Mouse (Mus musculus): Measurements from ENCODE around the gene Ubtd2. TPM values are rescaled to one million over a fixed set of nuclear protein-coding genes. Genes with fewer than 3 reads are reported as not detected.

Ubtd2 gene
- polyA plus RNA-seq, 1 experiment from 2014 or later: 60.9 TPM

GRCm38 (mm10) chr11:32475487-32476236 is 20.5 kb downstream of the Ubtd2 start:
- no peak overlapping the region for H3K4me3 ChIP-seq
- no peaks in the 10 kb centered on the region for H3K4me1 ChIP-seq
- WGBS: 84% methylated on average over 5 of the region's 5 CpGs

GRCm38 (mm10) chr11:32481525-32481924 is 26.4 kb downstream of the Ubtd2 start:
- Histone ChIP-seq H3K4me3 (no peak overlapping the region), H3K4me1 (no peaks in the 10 kb centered on the region), H3K27ac (replicated peaks) (no peak overlapping the region), H3K36me3 (0 out of 2 replicates have a peak, but pooled peaks cover 3% of the 10 kb centered on the region), H3K9me3 (replicated peaks) (no peaks in the 10 kb centered on the region), H3K27me3 (ENCODE audit: low read depth, poor library complexity, severe bottlenecking) (no peaks in the 10 kb centered on the region)
- no peak for DNase-seq (ENCODE audit: low spot score)
- 86% methylated on average over 2 of the region's 2 CpGs for WGBS

More at GRCm38 (mm10) chr11:32475487-32476236, 20.5 kb downstream of the Ubtd2 start:
- H3K36me3 ChIP-seq: 0 out of 2 replicates have a peak, but pooled peaks cover 3% of the 10 kb centered on the region
- no peaks in the 10 kb centered on the region for H3K27me3 ChIP-seq (ENCODE audit: low read depth, poor library complexity, severe bottlenecking)
- DNase-seq (ENCODE audit: low spot score): no peak
- no peak overlapping the region for H3K27ac ChIP-seq (replicated peaks)
- no peaks in the 10 kb centered on the region for H3K9me3 ChIP-seq (replicated peaks)

GRCm38 (mm10) chr11:32485290-32485689 is 30.1 kb downstream of the Ubtd2 start:
- Histone ChIP-seq H3K27me3 (ENCODE audit: low read depth, poor library complexity, severe bottlenecking) (no peaks in the 10 kb centered on the region), H3K9me3 (replicated peaks) (no peaks in the 10 kb centered on the region), H3K4me1 (no peaks in the 10 kb centered on the region), H3K36me3 (peaks cover 15% of the 10 kb centered on the region), H3K4me3 (no peak overlapping the region), H3K27ac (replicated peaks) (no peak overlapping the region)
- WGBS: 82% methylated on average over 3 of the region's 3 CpGs
- no peak for DNase-seq (ENCODE audit: low spot score)

- no peaks in the 10 kb centered on the region for H3K9me3 ChIP-seq (replicated peaks)
- peaks cover 12% of the 10 kb centered on the region for H3K36me3 ChIP-seq
- no peak overlapping the region for H3K4me3 ChIP-seq
- DNase-seq (ENCODE audit: low spot score): no peak
- H3K4me1 ChIP-seq: no peaks in the 10 kb centered on the region
- H3K27ac ChIP-seq (replicated peaks): no peak overlapping the region
- H3K27me3 ChIP-seq (ENCODE audit: low read depth, poor library complexity, severe bottlenecking): no peaks in the 10 kb centered on the region
- 80% methylated on average over 3 of the region's 3 CpGs for WGBS
Measured at GRCm38 (mm10) chr11:32486621-32487020, 31.5 kb downstream of the Ubtd2 start.

- Histone ChIP-seq H3K36me3 (peaks cover 15% of the 10 kb centered on the region), H3K4me1 (no peaks in the 10 kb centered on the region), H3K27me3 (ENCODE audit: low read depth, poor library complexity, severe bottlenecking) (no peaks in the 10 kb centered on the region), H3K27ac (replicated peaks) (no peak overlapping the region), H3K4me3 (no peak overlapping the region), H3K9me3 (replicated peaks) (no peaks in the 10 kb centered on the region)
- WGBS: 90% methylated on average over 3 of the region's 3 CpGs
- DNase-seq (ENCODE audit: low spot score): no peak
Measured at GRCm38 (mm10) chr11:32487501-32487900, 32.3 kb downstream of the Ubtd2 start.

DNA sequence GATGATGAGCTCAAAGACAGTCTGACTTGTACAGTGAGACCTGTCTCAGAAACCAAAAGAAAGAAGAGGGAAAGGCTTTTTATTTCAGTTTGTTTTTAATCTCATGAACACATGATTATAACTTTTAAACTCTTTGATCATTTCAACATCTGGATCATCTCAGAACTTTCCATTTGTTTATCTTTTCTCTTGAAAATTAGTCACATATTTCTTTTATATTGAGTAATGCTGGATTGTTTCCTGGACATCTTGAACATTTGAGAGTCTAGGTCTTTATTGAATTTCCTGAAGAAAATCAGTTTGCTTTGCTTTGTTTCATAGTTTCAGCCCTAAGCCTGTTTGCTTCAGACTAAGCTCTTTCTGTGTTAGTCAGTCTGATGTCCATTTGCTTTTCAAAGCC is 33.2 kb downstream of the Ubtd2 start:
- H3K4me1 ChIP-seq: no peaks in the 10 kb centered on the region
- no peak overlapping the region for H3K4me3 ChIP-seq
- H3K27me3 ChIP-seq (ENCODE audit: low read depth, poor library complexity, severe bottlenecking): no peaks in the 10 kb centered on the region
- DNase-seq (ENCODE audit: low spot score): no peak
- H3K27ac ChIP-seq (replicated peaks): no peak overlapping the region
- peaks cover 15% of the 10 kb centered on the region for H3K36me3 ChIP-seq
- H3K9me3 ChIP-seq (replicated peaks): no peaks in the 10 kb centered on the region

- Histone ChIP-seq H3K4me1 (no peaks in the 10 kb centered on the region), H3K27ac (replicated peaks) (no peak overlapping the region), H3K36me3 (peaks cover 15% of the 10 kb centered on the region), H3K4me3 (no peak overlapping the region), H3K27me3 (ENCODE audit: low read depth, poor library complexity, severe bottlenecking) (no peaks in the 10 kb centered on the region), H3K9me3 (replicated peaks) (no peaks in the 10 kb centered on the region)
- no peak for DNase-seq (ENCODE audit: low spot score)
- WGBS: 88% methylated on average over 5 of the region's 5 CpGs
Measured at GRCm38 (mm10) chr11:32488808-32489670, 33.9 kb downstream of the Ubtd2 start.

GRCm38 (mm10) chr11:32491079-32491478 is 35.9 kb downstream of the Ubtd2 start:
- H3K27ac ChIP-seq (replicated peaks): no peak overlapping the region
- no peaks in the 10 kb centered on the region for H3K27me3 ChIP-seq (ENCODE audit: low read depth, poor library complexity, severe bottlenecking)
- H3K36me3 ChIP-seq: peaks cover 15% of the 10 kb centered on the region
- no peaks in the 10 kb centered on the region for H3K4me1 ChIP-seq
- 95% methylated on average over 2 of the region's 2 CpGs for WGBS
- H3K4me3 ChIP-seq: no peak overlapping the region
- DNase-seq (ENCODE audit: low spot score): no peak
- no peaks in the 10 kb centered on the region for H3K9me3 ChIP-seq (replicated peaks)

DNA sequence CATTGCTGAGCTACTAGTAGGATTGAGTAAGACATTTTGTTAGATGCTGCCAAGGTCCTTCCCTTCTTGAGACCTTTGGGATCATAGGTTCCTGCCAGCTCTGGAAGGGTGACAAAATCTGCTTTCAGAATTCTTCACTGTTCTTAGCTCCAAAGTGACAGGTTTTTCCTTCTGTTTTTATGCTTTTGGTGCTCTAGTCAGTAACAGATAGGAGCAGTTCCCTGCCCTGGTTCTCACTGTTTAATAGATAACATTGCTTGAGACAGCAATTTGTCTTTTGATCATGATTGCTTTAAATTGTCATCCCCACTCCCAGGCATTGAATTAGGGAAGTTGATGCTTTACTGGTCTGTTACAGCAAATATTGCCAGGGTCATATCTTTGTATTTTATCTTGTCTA is 38.1 kb downstream of the Ubtd2 start:
- Histone ChIP-seq H3K36me3 (0 out of 2 replicates have a peak, but pooled peaks cover 3% of the 10 kb centered on the region), H3K27ac (replicated peaks) (no peak overlapping the region), H3K4me3 (no peak overlapping the region), H3K27me3 (ENCODE audit: low read depth, poor library complexity, severe bottlenecking) (no peaks in the 10 kb centered on the region), H3K4me1 (no peaks in the 10 kb centered on the region), H3K9me3 (replicated peaks) (no peaks in the 10 kb centered on the region)
- no peak for DNase-seq (ENCODE audit: low spot score)

- no peak for DNase-seq (ENCODE audit: low spot score)
- 84% methylated on average over 2 of the region's 2 CpGs for WGBS
Measured at GRCm38 (mm10) chr11:32495283-32495682, 40.1 kb downstream of the Ubtd2 start.

DNA sequence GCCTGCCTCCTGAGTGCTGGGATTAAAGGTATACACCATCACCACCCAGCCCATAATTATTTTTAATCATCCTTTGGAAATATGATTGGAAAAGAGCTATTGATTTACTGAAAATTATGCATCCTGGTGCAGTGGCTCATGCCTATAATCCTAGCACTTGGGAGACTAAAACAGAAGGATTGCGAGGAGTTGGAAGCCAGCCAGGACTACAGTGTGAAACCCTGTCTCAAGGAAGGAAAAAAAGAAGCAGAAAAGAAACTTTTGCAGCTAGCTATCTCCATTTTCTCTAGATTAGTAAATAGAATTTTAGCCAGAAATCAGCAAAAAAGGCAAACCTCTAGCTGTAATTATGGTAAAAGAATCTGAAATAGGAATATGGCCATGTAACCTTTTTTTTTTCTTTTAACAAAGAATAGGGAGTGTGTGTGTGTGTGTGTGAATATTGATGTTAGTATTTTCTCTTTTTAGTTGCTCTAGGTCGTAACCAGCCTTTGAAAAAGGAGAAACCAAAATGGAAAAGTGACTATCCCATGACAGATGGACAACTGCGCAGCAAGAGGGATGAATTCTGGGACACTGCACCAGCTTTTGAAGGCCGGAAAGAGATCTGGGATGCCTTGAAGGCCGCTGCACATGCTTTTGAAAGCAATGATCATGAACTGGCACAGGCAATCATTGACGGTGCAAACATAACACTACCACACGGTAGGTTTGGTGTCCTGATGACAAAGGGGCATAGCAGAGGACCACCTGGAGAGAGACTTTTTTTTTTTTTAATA is 43.8 kb downstream of the Ubtd2 start:
- WGBS: 95% methylated on average over 7 of the region's 7 CpGs
- no peak overlapping the region for H3K4me3 ChIP-seq
- no peak for DNase-seq (ENCODE audit: low spot score)
- H3K9me3 ChIP-seq (replicated peaks): no peaks in the 10 kb centered on the region
- H3K27me3 ChIP-seq (ENCODE audit: low read depth, poor library complexity, severe bottlenecking): no peaks in the 10 kb centered on the region
- peaks cover 47% of the 10 kb centered on the region for H3K36me3 ChIP-seq
- no peaks in the 10 kb centered on the region for H3K4me1 ChIP-seq
- H3K27ac ChIP-seq (replicated peaks): no peak overlapping the region

More at GRCm38 (mm10) chr11:32495283-32495682, 40.1 kb downstream of the Ubtd2 start:
- no peaks in the 10 kb centered on the region for H3K9me3 ChIP-seq (replicated peaks)
- no peaks in the 10 kb centered on the region for H3K27me3 ChIP-seq (ENCODE audit: low read depth, poor library complexity, severe bottlenecking)
- no peaks in the 10 kb centered on the region for H3K4me1 ChIP-seq
- H3K27ac ChIP-seq (replicated peaks): no peak overlapping the region
- no peak overlapping the region for H3K4me3 ChIP-seq
- H3K36me3 ChIP-seq: peaks cover 14% of the 10 kb centered on the region

DNA sequence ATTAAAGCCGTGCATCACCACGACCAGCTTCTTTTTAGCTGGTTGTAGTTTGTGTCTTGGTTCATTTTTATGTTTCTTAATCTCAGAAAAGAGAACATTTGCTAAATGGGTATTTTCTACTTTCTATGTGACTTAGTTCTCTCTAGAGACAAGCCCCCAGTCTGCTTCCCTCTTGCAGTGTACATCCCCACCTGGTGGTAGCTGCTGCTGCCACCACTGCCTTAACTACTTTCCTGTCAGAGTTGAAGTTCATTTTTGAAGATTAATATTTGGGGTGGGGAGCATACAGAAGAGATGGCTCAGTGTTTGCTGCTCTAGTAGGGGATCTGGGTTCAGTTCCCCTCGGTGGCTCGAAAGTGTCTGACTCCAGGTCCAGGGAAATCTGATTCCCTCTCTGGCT is 44.8 kb downstream of the Ubtd2 start:
- 95% methylated on average over 4 of the region's 4 CpGs for WGBS
- H3K27ac ChIP-seq (replicated peaks): no peak overlapping the region
- no peaks in the 10 kb centered on the region for H3K9me3 ChIP-seq (replicated peaks)
- peaks cover 48% of the 10 kb centered on the region for H3K36me3 ChIP-seq
- H3K4me1 ChIP-seq: no peaks in the 10 kb centered on the region
- no peak for DNase-seq (ENCODE audit: low spot score)
- no peak overlapping the region for H3K4me3 ChIP-seq
- no peaks in the 10 kb centered on the region for H3K27me3 ChIP-seq (ENCODE audit: low read depth, poor library complexity, severe bottlenecking)

Measured in midbrain, embryonic 10.5 days (tissue).